Mouse (Mus musculus): ENCODE results near the gene Dscaml1. TPM values are rescaled to one million over a fixed set of nuclear protein-coding genes. Genes with fewer than 3 reads are reported as not detected.
A peak's percentile ranks its signal among the peaks of the same experiment; 100 is the strongest.

The Dscaml1 gene
- polyA plus RNA-seq, 1 experiment from 2014 or later = 0.24 TPM

GRCm38 (mm10) chr9:45676578-45676977 is 250.2 kb downstream of the Dscaml1 start:
- DNase-seq (ENCODE audit: low spot score) (no peak), ATAC-seq (replicated peaks; ENCODE audit: low FRiP score, low read depth) (no peak)
- H3K36me3 ChIP-seq (ENCODE audit: insufficient read depth, low read length) = no peaks in the 10 kb centered on the region
- H3K4me1 ChIP-seq (replicated peaks; ENCODE audit: insufficient read depth, low read length) = peaks cover 12% of the 10 kb centered on the region
- no peak overlapping the region for H3K4me3 ChIP-seq (replicated peaks; ENCODE audit: low read depth, low read length)
- no peaks in the 10 kb centered on the region for H3K9me3 ChIP-seq (replicated peaks; ENCODE audit: low read length)
- WGBS = 67% methylated on average over 8 of the region's 8 CpGs
- no peak overlapping the region for H3K9ac ChIP-seq (ENCODE audit: low read depth, low read length)
- H3K27me3 ChIP-seq (ENCODE audit: insufficient read depth, low read length) = no peaks in the 10 kb centered on the region
- no peak overlapping the region for H3K27ac ChIP-seq
- TF ChIP-seq CTCF (IDR thresholded peaks at IDR 0.05; ENCODE audit: low read depth) = no peak
- H3K4me2 ChIP-seq (ENCODE audit: low read length) = no peak overlapping the region

- Histone ChIP-seq H3K36me3 (ENCODE audit: insufficient read depth, low read length) (no peaks in the 10 kb centered on the region), H3K9ac (ENCODE audit: low read depth, low read length) (no peak overlapping the region), H3K9me3 (replicated peaks; ENCODE audit: low read length) (no peaks in the 10 kb centered on the region), H3K4me3 (replicated peaks; ENCODE audit: low read depth, low read length) (no peak overlapping the region), H3K4me2 (ENCODE audit: low read length) (peak overlapping the region; percentile 39; the same call in 1 of the 2 replicates), H3K27ac (no peak overlapping the region), H3K27me3 (ENCODE audit: insufficient read depth, low read length) (no peaks in the 10 kb centered on the region), H3K4me1 (replicated peaks; ENCODE audit: insufficient read depth, low read length) (peaks cover 12% of the 10 kb centered on the region)
- WGBS = 17% methylated on average over 12 of the region's 12 CpGs
- DNase-seq (ENCODE audit: low spot score) = peak; percentile 74
- ATAC-seq (replicated peaks; ENCODE audit: low FRiP score, low read depth) = peak; percentile 67
- no peak for TF ChIP-seq CTCF (IDR thresholded peaks at IDR 0.05; ENCODE audit: low read depth)
Measured at GRCm38 (mm10) chr9:45677236-45677781, 250.9 kb downstream of the Dscaml1 start.

GRCm38 (mm10) chr9:45677952-45678663 is 251.7 kb downstream of the Dscaml1 start:
- H3K4me1 ChIP-seq (replicated peaks; ENCODE audit: insufficient read depth, low read length) = peaks cover 12% of the 10 kb centered on the region
- DNase-seq (ENCODE audit: low spot score) (no peak), ATAC-seq (replicated peaks; ENCODE audit: low FRiP score, low read depth) (no peak)
- H3K36me3 ChIP-seq (ENCODE audit: insufficient read depth, low read length) = no peaks in the 10 kb centered on the region
- no peak overlapping the region for H3K9ac ChIP-seq (ENCODE audit: low read depth, low read length)
- H3K27ac ChIP-seq = no peak overlapping the region
- H3K4me3 ChIP-seq (replicated peaks; ENCODE audit: low read depth, low read length) = no peak overlapping the region
- H3K4me2 ChIP-seq (ENCODE audit: low read length) = no peak overlapping the region
- WGBS = 38% methylated on average over 8 of the region's 8 CpGs
- no peaks in the 10 kb centered on the region for H3K9me3 ChIP-seq (replicated peaks; ENCODE audit: low read length)
- H3K27me3 ChIP-seq (ENCODE audit: insufficient read depth, low read length) = no peaks in the 10 kb centered on the region
- TF ChIP-seq CTCF (IDR thresholded peaks at IDR 0.05; ENCODE audit: low read depth) = no peak

- Histone ChIP-seq H3K4me1 (replicated peaks; ENCODE audit: insufficient read depth, low read length) (peaks cover 12% of the 10 kb centered on the region), H3K27me3 (ENCODE audit: insufficient read depth, low read length) (no peaks in the 10 kb centered on the region), H3K36me3 (ENCODE audit: insufficient read depth, low read length) (no peaks in the 10 kb centered on the region), H3K27ac (no peak overlapping the region), H3K9me3 (replicated peaks; ENCODE audit: low read length) (no peaks in the 10 kb centered on the region), H3K4me2 (ENCODE audit: low read length) (no peak overlapping the region), H3K9ac (ENCODE audit: low read depth, low read length) (no peak overlapping the region), H3K4me3 (replicated peaks; ENCODE audit: low read depth, low read length) (no peak overlapping the region)
- DNase-seq (ENCODE audit: low spot score) (no peak), ATAC-seq (replicated peaks; ENCODE audit: low FRiP score, low read depth) (no peak)
- TF ChIP-seq CTCF (IDR thresholded peaks at IDR 0.05; ENCODE audit: low read depth) = no peak
- 60% methylated on average over 4 of the region's 4 CpGs for WGBS
Measured at GRCm38 (mm10) chr9:45678664-45679026, 252.2 kb downstream of the Dscaml1 start.

- 52% methylated on average over 11 of the region's 11 CpGs for WGBS
- TF ChIP-seq CTCF (IDR thresholded peaks at IDR 0.05; ENCODE audit: low read depth) = peak; percentile 15; the same call in 1 of the 2 replicates
Measured at GRCm38 (mm10) chr9:45682461-45682998, 256.1 kb downstream of the Dscaml1 start.

GRCm38 (mm10) chr9:45693424-45694237 is 267.2 kb downstream of the Dscaml1 start:
- H3K9me3 ChIP-seq (replicated peaks; ENCODE audit: low read length) = no peaks in the 10 kb centered on the region
- no peak overlapping the region for H3K27ac ChIP-seq
- no peak overlapping the region for H3K9ac ChIP-seq (ENCODE audit: low read depth, low read length)
- H3K4me1 ChIP-seq (replicated peaks; ENCODE audit: insufficient read depth, low read length) = 0 out of 2 replicates have a peak, but pooled peaks cover 4% of the 10 kb centered on the region
- no peaks in the 10 kb centered on the region for H3K27me3 ChIP-seq (ENCODE audit: insufficient read depth, low read length)
- TF ChIP-seq CTCF (IDR thresholded peaks at IDR 0.05; ENCODE audit: low read depth) = peak; percentile 13; the same call in 1 of the 2 replicates
- no peak for DNase-seq (ENCODE audit: low spot score)
- H3K36me3 ChIP-seq (ENCODE audit: insufficient read depth, low read length) = no peaks in the 10 kb centered on the region
- no peak for ATAC-seq (replicated peaks; ENCODE audit: low FRiP score, low read depth)
- WGBS = 28% methylated on average over 10 of the region's 10 CpGs
- H3K4me3 ChIP-seq (replicated peaks; ENCODE audit: low read depth, low read length) = no peak overlapping the region
- no peak overlapping the region for H3K4me2 ChIP-seq (ENCODE audit: low read length)

More at GRCm38 (mm10) chr9:45682461-45682998, 256.1 kb downstream of the Dscaml1 start:
- no peaks in the 10 kb centered on the region for H3K36me3 ChIP-seq (ENCODE audit: insufficient read depth, low read length)
- H3K9ac ChIP-seq (ENCODE audit: low read depth, low read length) = no peak overlapping the region
- peaks cover 5% of the 10 kb centered on the region for H3K4me1 ChIP-seq (replicated peaks; ENCODE audit: insufficient read depth, low read length)
- ATAC-seq (replicated peaks; ENCODE audit: low FRiP score, low read depth) = no peak
- H3K9me3 ChIP-seq (replicated peaks; ENCODE audit: low read length) = no peaks in the 10 kb centered on the region
- no peak overlapping the region for H3K4me3 ChIP-seq (replicated peaks; ENCODE audit: low read depth, low read length)
- H3K4me2 ChIP-seq (ENCODE audit: low read length) = no peak overlapping the region
- H3K27me3 ChIP-seq (ENCODE audit: insufficient read depth, low read length) = no peaks in the 10 kb centered on the region
- DNase-seq (ENCODE audit: low spot score) = no peak
- H3K27ac ChIP-seq = no peak overlapping the region
